Mouse (Mus musculus) ES-CJ7 (cell line): ENCODE results near the gene Fbxl8.
A peak's percentile ranks its signal among the peaks of the same experiment; 100 is the strongest.

Experiments used
- DNase-seq: peaks from one replicate; pipeline ENCODE4 v3.0.0; 2011; ENCODE audit warnings: low read depth, low spot score

Gene Fbxl8

GRCm38 (mm10) chr8:105264024-105264982 lies at the start of gene Fbxl8, which contains the start of gene Tradd:
Gene Fbxl8, plus strand, starts transcription at chr8:105264648.
Gene Tradd, minus strand, starts transcription at chr8:105264609.
- DNase-seq: no peak

GRCm38 (mm10) chr8:105217926-105218522 lies 46.4 kb upstream of the Fbxl8 start:
- DNase-seq: peak; percentile 80

- DNase-seq: peak; percentile 44
Observed at GRCm38 (mm10) chr8:105223850-105224249, 40.6 kb upstream of the Fbxl8 start.

GRCm38 (mm10) chr8:105224413-105225271 lies 39.8 kb upstream of the Fbxl8 start, which contains the start of gene D230025D16Rik:
Gene D230025D16Rik, plus strand, starts transcription at chr8:105225145.
- peak; percentile 98 for DNase-seq

- no peak for DNase-seq
Observed at GRCm38 (mm10) chr8:105225272-105225593, 39.2 kb upstream of the Fbxl8 start.

- no peak for DNase-seq
Observed at GRCm38 (mm10) chr8:105225917-105226316, 38.5 kb upstream of the Fbxl8 start.

GRCm38 (mm10) chr8:105231503-105232320 lies 32.7 kb upstream of the Fbxl8 start:
- peak; percentile 48 for DNase-seq

GRCm38 (mm10) chr8:105232321-105232693 lies 32.1 kb upstream of the Fbxl8 start:
- DNase-seq: peak; percentile 56

- peak; percentile 80 for DNase-seq
Observed at GRCm38 (mm10) chr8:105233126-105233935, 31.1 kb upstream of the Fbxl8 start.

GRCm38 (mm10) chr8:105235206-105235605 lies 29.2 kb upstream of the Fbxl8 start:
- DNase-seq: no peak

- DNase-seq: no peak
Observed at GRCm38 (mm10) chr8:105237442-105238142, 26.9 kb upstream of the Fbxl8 start.

- DNase-seq: no peak
Observed at GRCm38 (mm10) chr8:105241016-105241415, 23.4 kb upstream of the Fbxl8 start.

- DNase-seq: no peak
Observed at GRCm38 (mm10) chr8:105251954-105252353, 12.5 kb upstream of the Fbxl8 start.

- DNase-seq: no peak
Observed at GRCm38 (mm10) chr8:105252680-105253537, 11.5 kb upstream of the Fbxl8 start.

- DNase-seq: no peak
Observed at GRCm38 (mm10) chr8:105253766-105254151, 10.7 kb upstream of the Fbxl8 start.

GRCm38 (mm10) chr8:105254152-105254965 lies 10.1 kb upstream of the Fbxl8 start:
- DNase-seq: peak; percentile 95

GRCm38 (mm10) chr8:105254966-105255350 lies 9.5 kb upstream of the Fbxl8 start, which contains the start of gene B3gnt9:
Gene B3gnt9, minus strand, starts transcription at chr8:105255153.
- DNase-seq: peak; percentile 77
